Mouse (Mus musculus): ENCODE results near the gene Tpst2. TPM values are rescaled to one million over a fixed set of nuclear protein-coding genes. Genes with fewer than 3 reads are reported as not detected.
"Not testable (repeated sequence)": the region's sequence is repeated elsewhere in the genome, so short reads cannot be mapped to it uniquely, and the experiment has no call there.

Tpst2 gene
- total RNA-seq, 2 experiments from 2014 or later, result 16.8 to 17.8 TPM

DNA sequence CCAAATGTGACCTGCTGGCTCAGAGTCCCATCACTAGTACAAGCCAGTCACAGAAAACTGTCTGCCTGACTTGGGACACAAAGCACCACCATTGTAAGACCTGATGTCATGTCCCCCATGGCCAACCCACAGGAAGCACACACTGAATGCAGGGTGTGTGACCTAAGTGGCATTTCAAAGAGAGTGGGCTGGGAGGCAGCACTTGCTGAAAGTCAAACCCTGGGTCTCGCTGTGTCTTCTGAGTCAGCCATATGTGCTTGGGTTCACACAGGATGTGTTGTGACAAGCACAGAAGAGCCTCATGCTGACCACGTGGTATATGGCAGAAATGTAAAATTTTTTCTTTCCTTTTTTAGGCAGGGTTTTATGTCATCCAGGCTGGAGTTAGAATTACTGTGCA is 20.8 kb downstream of the Tpst2 start:
- no peak for DNase-seq

DNA sequence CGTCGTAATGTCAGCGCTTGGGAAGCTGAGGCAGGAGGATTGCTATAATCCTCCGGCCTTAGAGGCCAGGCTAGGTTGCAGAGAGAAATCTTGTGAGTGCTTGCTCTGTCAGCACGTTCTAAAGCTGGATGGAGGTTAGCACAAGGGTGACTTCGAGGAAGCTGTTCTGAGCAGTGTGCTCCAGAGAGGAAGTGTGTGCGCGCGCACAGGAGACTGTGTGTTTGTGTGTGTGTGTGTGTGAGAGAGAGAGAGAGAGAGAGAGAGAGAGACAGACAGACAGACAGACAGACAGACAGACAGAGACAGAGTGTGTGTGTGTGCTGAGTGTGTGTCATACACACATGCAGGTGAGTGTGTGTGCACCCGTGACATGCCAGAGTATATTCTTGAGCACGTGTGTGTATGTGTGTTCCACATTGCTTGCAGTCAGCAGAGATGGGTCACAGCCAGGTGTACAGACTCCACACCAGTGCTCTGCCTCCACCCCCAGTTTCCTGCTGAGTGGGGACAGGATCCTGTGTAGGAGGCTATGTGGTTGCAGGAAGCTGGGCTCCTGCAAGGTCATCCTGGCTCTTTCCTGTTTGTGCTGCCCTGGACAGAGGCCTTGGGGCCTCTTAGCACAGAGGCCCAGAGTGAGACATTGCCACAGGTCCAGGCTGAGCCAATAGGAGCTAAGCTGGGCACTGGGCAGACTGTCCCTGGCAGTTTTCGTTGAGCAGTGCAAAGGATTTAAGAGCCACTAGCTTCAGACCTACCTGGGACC is 21.9 kb downstream of the Tpst2 start:
- peak; percentile 52 for DNase-seq

DNA sequence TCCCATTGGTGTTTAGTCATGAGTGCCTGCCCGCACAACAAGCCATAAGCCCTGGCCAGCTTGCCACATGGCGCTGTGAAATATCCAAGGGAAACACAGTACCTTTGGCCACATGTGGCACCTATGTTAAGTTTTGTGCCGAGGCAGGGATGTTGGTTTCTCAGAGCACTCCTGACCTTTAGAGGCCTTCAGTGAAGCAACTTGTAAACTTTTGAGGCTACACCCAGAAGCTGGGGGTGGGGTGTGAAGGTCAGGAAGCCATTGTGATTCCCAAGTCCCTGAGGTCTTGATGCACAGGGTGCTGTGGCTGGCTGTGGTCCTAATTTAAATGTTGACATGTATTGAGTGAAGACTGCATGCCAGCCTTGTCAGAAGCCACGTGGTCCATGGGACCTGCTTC is 22.9 kb downstream of the Tpst2 start:
- DNase-seq, result no peak

DNA sequence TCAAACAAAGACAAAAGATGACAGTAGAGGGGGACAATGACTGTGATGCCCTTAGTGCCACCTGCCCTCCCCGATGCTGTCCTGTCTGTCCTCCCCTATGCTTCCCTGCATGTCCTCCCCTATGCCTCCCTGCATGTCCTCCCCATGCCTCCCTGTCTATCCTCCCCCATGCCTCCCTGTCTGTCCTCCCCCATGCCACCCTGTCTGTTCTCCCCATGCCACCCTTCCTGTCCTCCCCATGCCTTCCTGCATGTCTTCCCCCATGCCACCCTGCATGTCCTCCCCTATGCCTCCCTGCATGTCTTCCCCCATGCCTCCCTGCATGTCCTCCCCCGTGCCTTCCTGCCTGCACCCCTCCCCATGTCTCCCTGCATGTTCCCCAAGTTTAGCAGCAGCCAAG is 23.6 kb downstream of the Tpst2 start:
- DNase-seq, result no peak

GRCm38 (mm10) chr5:112300721-112301308 is 24.3 kb downstream of the Tpst2 start:
- no peak for DNase-seq

- no peak for DNase-seq
Measured at GRCm38 (mm10) chr5:112301694-112302093, 25.2 kb downstream of the Tpst2 start.

DNA sequence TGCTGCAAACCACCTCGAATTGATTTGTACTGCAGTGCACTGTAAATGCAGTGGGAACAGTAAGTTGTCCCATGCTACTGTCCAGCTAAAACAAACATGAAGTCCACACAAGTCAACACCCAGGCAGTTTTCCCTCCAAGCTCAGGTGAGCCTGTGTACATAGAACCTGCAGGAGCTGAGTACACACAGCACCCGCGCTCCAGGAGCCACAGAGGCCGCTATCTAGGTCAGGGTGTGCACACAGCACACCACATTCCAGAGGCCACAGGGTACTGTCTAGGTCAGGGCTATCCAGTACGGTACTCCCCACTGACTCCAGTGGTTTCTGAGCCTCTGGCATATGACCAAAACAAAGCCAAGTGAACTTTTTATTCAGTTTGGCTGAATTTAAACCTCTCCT is 25.8 kb downstream of the Tpst2 start:
- DNase-seq, result no peak

DNA sequence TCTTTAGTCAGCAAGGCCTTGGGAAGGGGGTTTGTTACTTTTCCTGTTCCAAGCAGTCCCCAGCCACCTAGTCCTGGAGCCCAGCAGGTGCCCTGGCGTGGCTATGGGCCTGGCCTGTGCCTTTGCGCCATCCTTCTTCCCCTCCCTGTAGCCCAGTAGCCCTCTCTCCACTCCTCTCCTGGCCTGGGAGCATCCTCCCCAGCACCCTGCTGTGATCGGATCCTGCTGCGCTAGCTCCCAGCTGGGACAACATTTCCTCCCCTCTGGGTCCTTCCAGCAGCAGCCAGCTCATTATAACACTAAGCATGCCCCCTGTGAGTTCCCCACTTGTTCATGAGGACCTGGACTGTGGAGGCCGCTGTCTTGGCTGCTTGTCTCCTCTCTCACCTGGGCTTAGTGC is 29.4 kb downstream of the Tpst2 start:
- no peak for DNase-seq

DNA sequence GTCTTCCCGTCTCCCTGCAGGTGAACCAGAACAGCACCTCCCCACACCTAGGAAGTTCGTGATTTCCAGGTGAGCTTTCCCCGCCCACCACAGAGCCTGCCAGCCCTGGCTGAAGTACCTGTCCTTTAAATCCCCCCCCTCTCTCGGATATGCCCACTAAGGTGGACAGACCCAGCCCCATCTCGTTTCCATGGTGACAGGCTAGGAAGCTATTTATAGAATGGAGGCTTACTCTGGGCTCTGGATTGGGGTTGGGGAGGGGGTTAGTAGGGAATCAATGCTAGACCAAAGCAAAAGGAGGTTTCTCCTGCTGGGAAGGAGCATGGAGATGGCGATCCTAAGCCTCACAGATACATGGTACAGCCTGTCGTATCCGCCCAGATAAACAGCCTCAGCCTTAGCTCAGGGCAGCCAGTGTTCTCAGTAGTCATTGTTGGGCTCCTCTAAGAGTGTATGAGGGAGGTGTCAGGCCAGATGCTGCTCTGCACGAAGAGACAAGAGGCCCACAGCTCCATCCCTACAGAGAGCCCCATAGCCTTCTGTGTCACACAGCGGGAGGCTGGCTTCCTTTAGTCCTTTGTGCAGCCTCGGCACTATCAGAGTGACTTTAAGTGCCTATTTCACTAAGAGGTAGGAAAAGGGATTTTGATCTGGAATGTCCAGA is 36.9 kb downstream of the Tpst2 start:
- no peak for DNase-seq

DNA sequence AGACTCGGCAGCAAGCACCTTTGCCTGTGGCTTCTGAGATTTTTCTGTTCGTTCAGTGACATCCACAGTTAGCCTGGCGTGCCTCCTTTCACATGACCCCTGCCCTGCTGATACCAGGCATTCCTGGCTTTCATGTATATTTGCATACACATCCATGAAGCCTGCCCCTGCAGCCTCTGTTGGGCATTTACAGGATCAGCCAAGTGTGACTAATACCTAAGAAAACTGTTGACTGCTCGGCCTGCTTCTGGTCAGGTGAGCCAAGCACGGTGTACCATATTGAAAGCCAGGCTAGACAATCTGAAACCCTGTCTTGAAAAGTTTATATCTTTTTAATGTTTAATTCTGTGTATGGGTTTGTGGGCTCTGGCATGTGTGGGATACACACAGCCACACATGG is 40.0 kb downstream of the Tpst2 start:
- DNase-seq, result no peak

GRCm38 (mm10) chr5:112317328-112317727 is 40.8 kb downstream of the Tpst2 start:
- no peak for DNase-seq

- not testable (repeated sequence) for DNase-seq
Measured at GRCm38 (mm10) chr5:112319343-112319742, 42.9 kb downstream of the Tpst2 start.

GRCm38 (mm10) chr5:112320379-112320778 is 43.9 kb downstream of the Tpst2 start:
- DNase-seq, result no peak

GRCm38 (mm10) chr5:112320936-112321335 is 44.4 kb downstream of the Tpst2 start:
- DNase-seq, result peak; percentile 30

GRCm38 (mm10) chr5:112321376-112321775 is 44.9 kb downstream of the Tpst2 start:
- no peak for DNase-seq

DNA sequence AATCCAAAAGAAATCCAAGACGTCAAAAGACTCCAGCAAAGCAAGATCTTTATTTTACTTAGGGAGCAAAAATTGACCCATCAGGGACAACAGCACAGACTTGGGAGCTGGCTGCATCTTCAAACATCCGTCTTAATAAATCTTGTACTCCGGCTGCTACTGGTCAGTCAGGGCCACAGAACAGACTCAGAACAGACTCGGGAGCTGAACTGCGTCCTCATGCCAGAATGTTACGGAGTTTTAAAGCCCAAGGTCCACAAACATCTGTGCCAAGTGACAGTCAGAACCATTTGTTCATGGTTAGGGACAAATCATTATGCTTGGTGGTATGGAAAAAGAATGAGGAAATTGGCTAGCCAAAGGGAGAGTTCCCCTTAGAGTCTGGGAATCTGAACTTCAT is 46.8 kb downstream of the Tpst2 start:
- no peak for DNase-seq

DNA sequence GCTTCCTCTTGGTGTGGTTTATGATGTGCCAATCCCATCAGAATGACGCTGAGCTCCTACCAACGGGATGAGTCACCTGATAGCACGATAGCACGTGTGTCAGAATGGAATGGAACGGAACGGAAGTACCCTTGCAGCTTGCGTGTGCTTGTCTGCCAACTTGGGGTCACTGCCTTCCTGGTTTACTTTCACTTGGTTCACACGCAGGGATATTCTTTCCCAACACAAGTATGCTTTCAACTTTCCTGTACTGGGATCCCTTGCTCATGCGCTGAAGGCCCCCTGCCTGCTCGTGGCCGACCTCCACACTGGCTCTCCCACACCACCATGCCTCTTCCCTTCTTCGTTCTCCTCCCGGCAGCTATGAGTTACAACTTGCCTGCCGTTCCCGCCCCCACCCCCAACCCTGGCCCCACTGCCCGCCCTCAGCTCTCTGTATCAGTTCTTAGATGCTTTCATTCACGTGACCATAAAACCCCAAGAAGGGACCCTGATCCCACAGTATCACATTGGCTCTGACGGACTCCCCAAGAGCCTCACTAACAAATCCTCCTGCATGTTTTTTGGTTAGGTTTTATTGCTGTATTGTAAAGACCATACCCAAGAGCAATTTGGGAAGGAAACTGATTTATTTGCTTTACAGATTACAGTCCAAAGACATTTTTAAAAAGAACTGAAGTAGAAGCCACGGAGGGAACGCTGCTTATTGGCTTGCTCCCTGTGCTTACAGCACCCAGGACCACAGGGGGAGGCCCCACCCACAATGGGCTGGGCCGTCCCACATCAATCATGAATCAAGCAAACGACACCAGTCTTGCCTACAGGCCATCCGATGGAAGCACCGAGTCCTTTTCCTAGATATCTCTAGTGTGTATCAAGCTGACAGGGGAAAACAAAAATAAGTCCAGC is 48.4 kb downstream of the Tpst2 start:
- peak; percentile 51 for DNase-seq

DNA sequence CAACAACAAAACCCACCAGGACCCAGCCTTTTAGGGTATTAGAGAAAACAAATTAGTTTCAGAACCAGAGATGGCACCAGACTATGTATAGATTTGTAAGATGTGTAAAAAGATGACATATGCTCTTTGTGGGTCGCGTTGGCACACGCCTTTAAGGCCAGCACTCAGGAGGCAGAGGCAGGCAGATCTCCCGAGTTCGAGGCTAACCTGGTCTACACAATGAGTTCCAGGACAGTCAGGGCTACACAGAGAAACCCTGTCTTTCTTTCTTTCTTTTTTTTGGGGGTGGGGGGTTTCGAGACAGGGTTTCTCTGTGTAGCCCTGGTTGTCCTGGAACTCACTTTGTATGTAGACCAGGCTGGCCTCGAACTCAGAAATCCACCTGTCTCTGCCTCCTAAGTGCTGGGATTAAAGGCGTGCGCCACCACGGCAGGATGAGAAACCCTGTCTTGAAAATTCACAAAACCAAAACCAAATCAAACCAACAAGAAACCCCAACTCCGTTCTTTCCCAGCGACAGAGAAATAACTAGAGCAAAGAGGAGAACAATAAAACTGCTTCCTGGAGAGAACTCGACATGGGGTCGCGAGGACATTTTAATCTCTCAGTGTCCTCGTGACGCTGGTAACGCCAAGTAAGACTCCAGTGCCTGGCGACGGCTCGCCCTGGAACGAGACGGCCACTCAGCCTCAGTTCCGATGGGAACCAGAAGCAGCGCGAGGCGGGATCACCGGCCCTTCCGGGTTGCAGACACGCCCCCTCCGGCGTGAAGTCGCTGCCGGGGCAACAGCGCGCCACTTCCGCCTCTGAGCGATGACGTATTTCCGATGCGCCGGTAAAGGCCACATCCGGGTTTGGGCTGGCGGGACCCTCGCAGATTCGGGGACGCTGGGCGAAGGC is 49.3 kb downstream of the Tpst2 start, which contains the start of gene Tfip11:
Gene Tfip11 (plus strand): TSS at position 813 of the 900 bp plus-strand sequence.
- peak; percentile 92 for DNase-seq

DNA sequence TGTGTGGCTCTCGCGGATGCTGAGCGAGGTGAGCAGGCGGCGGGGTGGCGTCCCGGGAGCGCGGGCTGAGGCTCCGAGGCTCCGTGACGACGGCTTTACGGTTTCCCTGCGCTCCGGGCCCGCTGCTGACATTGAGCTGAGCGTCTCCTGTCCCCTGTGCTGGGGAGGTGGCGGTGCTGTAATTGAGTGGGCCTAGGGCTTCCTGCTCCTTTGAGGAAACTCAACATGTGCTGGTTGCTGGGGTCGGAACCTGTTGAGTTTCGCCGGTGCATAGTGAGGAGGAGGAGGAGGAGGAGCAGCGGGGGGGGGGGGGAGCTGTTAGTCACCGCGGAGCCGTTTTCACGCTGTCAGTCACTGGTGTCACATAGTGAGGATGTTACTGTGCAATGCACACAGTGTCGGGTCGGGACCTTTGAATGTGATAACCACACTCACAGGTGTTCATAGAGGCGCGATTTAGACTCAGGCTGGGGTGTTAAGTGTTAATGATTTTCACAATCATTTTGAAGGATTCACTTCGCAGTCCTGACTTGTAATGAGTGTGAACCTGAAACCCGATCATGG is 50.0 kb downstream of the Tpst2 start:
- no peak for DNase-seq

DNA sequence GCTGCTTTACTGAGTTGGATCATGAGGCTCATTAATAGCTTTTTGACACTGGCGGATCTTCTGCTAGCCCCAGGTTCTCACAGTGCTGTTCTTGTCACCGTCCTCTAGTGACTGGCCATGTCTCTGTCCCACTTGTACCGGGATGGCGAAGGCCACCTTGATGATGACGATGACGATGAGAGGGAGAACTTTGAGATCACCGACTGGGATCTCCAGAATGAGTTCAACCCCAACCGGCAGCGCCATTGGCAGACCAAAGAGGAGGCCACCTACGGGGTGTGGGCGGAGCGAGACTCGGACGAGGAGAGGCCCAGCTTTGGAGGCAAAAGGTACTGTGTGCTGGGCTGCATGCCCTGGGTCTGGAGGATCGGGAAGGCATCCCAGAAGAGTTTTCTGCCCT is 51.4 kb downstream of the Tpst2 start:
- DNase-seq, result no peak

Measured in gastrocnemius, postnatal 25 days (tissue).